Mouse (Mus musculus): ENCODE measurements around the gene Clip2. TPM values are rescaled to one million over a fixed set of nuclear protein-coding genes. Genes with fewer than 3 reads are reported as not detected.
A peak's percentile ranks its signal among the peaks of the same experiment; 100 is the strongest.

The Clip2 gene
- polyA plus RNA-seq, 1 experiment from 2014 or later, result 3.6 TPM

GRCm38 (mm10) chr5:134560071-134560449, 7.8 kb upstream of the Clip2 start, which contains the start of gene Syna:
TSS of gene Syna (minus strand) at chr5:134560171.
- no peaks in the 10 kb centered on the region for H3K27me3 ChIP-seq (replicated peaks)
- peaks cover 8% of the 10 kb centered on the region for H3K4me1 ChIP-seq (replicated peaks)
- H3K4me2 ChIP-seq (replicated peaks), result no peak within 1 kb of the TSS
- ATAC-seq, result 0 out of 2 replicates have a peak, but pooled peaks have one; percentile 18
- no peak within 1 kb of the TSS for H3K9ac ChIP-seq
- no peak within 1 kb of the TSS for H3K4me3 ChIP-seq (replicated peaks)
- WGBS, result 88% methylated on average over 7 of the region's 7 CpGs
- no peak within 1 kb of the TSS for H3K27ac ChIP-seq
- no peaks in the 10 kb centered on the region for H3K9me3 ChIP-seq
- H3K36me3 ChIP-seq, result no peaks in the 10 kb centered on the region

DNA sequence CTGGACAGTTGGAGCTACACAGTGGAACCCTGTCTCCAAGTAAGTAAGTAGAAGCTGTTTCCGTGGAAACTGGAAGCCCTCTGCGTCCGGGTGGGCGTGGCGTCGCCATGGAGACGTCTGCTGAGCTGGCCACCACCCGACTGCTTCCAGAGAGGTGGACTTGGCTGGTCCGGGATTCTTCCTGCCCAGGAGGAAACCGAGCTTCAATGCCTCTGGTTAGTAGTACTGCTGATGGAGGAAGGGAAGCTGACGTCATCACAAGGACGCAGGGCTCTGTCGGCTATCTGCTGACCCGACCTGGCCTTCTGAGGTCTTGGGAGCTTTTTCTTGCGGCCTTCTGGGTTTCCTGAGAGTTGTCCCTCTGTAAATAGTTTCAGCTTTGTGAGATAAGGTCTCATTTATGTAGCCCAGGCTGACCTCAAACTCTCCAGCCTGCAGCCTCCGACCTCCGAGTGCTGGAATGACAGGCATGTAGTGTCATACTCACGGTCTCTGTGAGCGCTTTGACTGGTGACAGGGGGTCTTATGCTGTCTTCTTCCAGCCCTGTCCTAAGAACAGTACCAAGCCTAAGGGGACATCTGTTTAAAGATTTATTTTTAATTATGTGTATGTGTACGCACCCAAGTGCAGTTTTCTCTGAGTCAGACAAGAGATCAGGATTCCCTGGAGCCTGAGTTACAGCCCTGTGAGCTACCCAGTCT, 3.4 kb upstream of the Clip2 start:
- H3K27me3 ChIP-seq (replicated peaks), result no peaks in the 10 kb centered on the region
- H3K9me3 ChIP-seq, result no peaks in the 10 kb centered on the region
- H3K27ac ChIP-seq, result peak overlapping the region; percentile 10; the same call in 1 of the 2 replicates
- peak overlapping the region; percentile 6; the same call in 1 of the 2 replicates for H3K4me3 ChIP-seq (replicated peaks)
- H3K4me2 ChIP-seq (replicated peaks), result peak overlapping the region; percentile 43
- 9% methylated on average over 20 of the region's 20 CpGs for WGBS
- peak; percentile 3; the same call in 1 of the 2 replicates for ATAC-seq
- no peaks in the 10 kb centered on the region for H3K36me3 ChIP-seq
- peaks cover 25% of the 10 kb centered on the region for H3K4me1 ChIP-seq (replicated peaks)
- no peak overlapping the region for H3K9ac ChIP-seq

DNA sequence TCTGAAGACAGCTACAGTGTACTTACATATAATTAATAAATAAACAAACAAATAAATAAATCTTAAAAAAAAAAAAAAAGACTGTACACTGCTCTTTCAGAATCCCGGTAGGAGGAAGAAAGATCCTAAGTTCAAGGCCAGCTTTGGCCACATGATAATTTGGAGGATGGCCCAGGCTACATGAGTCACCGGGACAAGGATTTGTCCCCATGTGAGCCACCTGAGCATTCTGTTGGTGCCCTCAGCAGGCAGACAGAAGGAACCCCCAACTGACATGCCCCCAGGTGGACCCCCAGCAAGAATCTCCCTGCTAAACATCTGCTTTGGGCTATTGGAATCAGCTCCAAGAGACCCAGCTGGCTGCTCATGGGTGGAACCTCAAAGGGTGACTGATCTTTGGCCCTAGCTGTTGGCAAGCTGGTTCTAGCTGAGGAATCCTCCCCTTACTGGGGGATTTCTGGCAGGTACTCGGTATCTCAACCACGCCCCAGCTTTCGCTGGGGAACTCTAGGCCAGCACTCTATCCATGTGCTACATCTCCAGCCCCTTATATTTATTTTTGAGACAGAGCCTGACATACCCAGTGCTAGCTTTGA, 1.8 kb upstream of the Clip2 start:
- no peak overlapping the region for H3K27ac ChIP-seq
- no peak overlapping the region for H3K4me3 ChIP-seq (replicated peaks)
- H3K9ac ChIP-seq, result no peak overlapping the region
- no peaks in the 10 kb centered on the region for H3K9me3 ChIP-seq
- no peaks in the 10 kb centered on the region for H3K27me3 ChIP-seq (replicated peaks)
- 84% methylated on average over 5 of the region's 5 CpGs for WGBS
- no peaks in the 10 kb centered on the region for H3K36me3 ChIP-seq
- H3K4me2 ChIP-seq (replicated peaks), result no peak overlapping the region
- peaks cover 37% of the 10 kb centered on the region for H3K4me1 ChIP-seq (replicated peaks)
- ATAC-seq, result no peak

DNA sequence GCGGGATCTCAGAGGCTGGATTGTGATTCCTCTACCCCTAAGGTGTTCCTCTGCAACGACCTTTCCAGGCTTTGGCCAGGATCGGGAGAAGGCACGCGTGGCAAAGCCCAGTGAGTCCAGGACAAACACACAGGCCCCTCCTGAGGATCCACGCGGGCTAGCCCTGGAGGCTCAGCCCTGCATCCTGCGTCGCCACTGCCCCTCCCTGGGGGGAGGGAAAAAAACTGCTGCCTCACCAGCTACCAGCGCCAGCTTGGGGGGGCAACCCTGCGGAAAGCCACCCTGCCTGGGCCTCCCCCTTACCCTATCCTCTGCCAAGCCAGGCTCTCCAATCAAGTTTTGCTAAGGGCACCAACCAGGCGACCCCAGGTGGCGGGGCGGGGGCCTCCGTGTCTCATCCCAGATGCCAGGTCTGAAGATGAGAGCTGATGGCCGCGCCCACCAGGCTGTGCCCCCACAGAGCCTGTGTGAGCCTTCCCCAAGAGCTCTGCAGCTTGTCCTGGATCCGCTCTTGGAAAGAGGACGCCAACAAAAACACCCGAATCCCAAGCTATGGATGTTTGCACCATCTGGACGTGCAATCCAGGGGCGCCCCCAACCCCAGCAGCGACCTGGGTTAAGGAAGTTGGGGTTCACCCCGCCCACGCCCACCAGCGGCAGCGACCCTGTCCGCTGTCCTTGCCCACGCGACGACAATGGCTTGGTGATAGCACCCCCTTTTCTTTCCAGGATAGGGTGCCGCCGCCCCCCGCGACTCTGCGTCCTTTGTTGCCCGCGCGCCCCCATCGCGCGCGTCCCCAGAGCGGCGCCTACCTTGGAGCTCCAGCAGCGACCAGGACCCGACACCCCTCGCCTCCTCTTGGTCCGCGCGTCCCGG, 763 bp downstream of the Clip2 start:
- Histone ChIP-seq H3K9me3 (no peaks in the 10 kb centered on the region), H3K4me2 (replicated peaks) (peak overlapping the region; percentile 76), H3K4me1 (replicated peaks) (peaks cover 54% of the 10 kb centered on the region), H3K4me3 (replicated peaks) (peak overlapping the region; percentile 87), H3K27me3 (replicated peaks) (no peaks in the 10 kb centered on the region), H3K9ac (peak overlapping the region; percentile 94), H3K27ac (peak overlapping the region; percentile 98), H3K36me3 (no peaks in the 10 kb centered on the region)
- ATAC-seq, result peak; percentile 1
- WGBS, result 2% methylated on average over 52 of the region's 52 CpGs

- no peaks in the 10 kb centered on the region for H3K9me3 ChIP-seq
- no peaks in the 10 kb centered on the region for H3K36me3 ChIP-seq
- peak overlapping the region; percentile 94 for H3K9ac ChIP-seq
- ATAC-seq, result peak; percentile 42
- H3K4me2 ChIP-seq (replicated peaks), result peak overlapping the region; percentile 76
- 7% methylated on average over 6 of the region's 6 CpGs for WGBS
- H3K27me3 ChIP-seq (replicated peaks), result no peaks in the 10 kb centered on the region
- peaks cover 54% of the 10 kb centered on the region for H3K4me1 ChIP-seq (replicated peaks)
- peak overlapping the region; percentile 87 for H3K4me3 ChIP-seq (replicated peaks)
- peak overlapping the region; percentile 98 for H3K27ac ChIP-seq
These were observed 1.4 kb downstream of the Clip2 start for GRCm38 (mm10) chr5:134550836-134551232.

DNA sequence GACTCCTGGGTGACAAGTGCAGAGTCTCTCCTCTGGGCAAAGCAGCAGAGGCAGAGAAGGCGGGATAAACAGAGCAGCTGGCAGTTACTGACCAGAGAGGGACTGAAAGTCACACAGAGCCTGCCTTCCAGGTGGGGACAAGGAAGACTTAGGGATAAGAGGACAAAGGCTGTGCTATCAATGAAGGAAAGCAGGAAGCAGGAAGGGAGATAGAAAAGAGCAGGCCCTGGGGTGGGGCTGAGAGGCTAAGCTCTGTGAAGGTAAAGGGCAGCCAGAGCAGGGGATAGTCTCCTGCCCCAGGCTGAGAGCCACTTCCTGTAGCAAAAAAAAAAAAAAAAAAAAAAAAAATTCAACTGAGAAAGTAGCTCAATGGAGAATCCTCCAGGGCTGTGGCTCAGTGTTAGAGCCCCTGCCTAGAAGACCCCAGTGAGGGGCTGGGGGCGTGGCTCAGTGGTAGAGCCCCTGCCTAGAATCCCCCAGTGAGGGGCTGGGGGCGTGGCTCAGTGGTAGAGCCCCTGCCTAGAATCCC, 2.5 kb downstream of the Clip2 start:
- Histone ChIP-seq H3K36me3 (no peaks in the 10 kb centered on the region), H3K9me3 (no peaks in the 10 kb centered on the region), H3K4me3 (replicated peaks) (no peak overlapping the region), H3K9ac (0 out of 2 replicates have a peak overlapping the region, but pooled peaks have one; percentile 94), H3K4me2 (replicated peaks) (peak overlapping the region; percentile 76), H3K4me1 (replicated peaks) (peaks cover 46% of the 10 kb centered on the region), H3K27ac (peak overlapping the region; percentile 98), H3K27me3 (replicated peaks) (no peaks in the 10 kb centered on the region)
- ATAC-seq, result peak; percentile 36
- 75% methylated on average over 3 of the region's 3 CpGs for WGBS

- Histone ChIP-seq H3K9ac (no peak overlapping the region), H3K4me1 (replicated peaks) (peaks cover 46% of the 10 kb centered on the region), H3K27ac (peak overlapping the region; percentile 98), H3K9me3 (no peaks in the 10 kb centered on the region), H3K27me3 (replicated peaks) (no peaks in the 10 kb centered on the region), H3K4me3 (replicated peaks) (no peak overlapping the region), H3K36me3 (no peaks in the 10 kb centered on the region), H3K4me2 (replicated peaks) (peak overlapping the region; percentile 31; the same call in 1 of the 2 replicates)
- WGBS, result 29% methylated on average over 5 of the region's 5 CpGs
- ATAC-seq, result peak; percentile 32
These were observed 3.9 kb downstream of the Clip2 start for GRCm38 (mm10) chr5:134548306-134548705.

DNA sequence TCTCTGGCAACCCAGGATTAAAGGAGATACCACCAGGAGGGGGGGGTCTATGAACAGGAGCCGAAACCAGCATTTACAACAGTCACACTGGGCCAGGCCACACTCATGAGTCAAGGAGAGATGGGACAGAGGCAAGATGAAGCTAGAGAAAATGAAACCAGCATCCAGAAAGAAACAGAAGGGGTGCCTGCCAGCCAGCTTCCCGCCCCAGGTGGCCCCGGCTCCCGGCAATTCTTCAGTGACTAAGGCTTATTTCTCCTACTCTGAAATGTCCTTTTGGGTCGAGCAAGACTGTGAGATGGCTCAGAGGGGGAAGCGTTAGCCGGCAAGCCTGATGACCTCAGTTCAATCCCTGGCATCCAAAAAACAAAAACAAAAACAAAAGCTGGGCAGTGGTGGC, 5.4 kb downstream of the Clip2 start:
- ATAC-seq, result no peak
- no peak overlapping the region for H3K4me3 ChIP-seq (replicated peaks)
- no peaks in the 10 kb centered on the region for H3K27me3 ChIP-seq (replicated peaks)
- H3K9me3 ChIP-seq, result no peaks in the 10 kb centered on the region
- no peak overlapping the region for H3K4me2 ChIP-seq (replicated peaks)
- no peaks in the 10 kb centered on the region for H3K36me3 ChIP-seq
- WGBS, result 85% methylated on average over 7 of the region's 7 CpGs
- H3K27ac ChIP-seq, result no peak overlapping the region
- H3K4me1 ChIP-seq (replicated peaks), result peaks cover 44% of the 10 kb centered on the region
- H3K9ac ChIP-seq, result no peak overlapping the region

- 51% methylated on average over 3 of the region's 3 CpGs for WGBS
These were observed 7.0 kb downstream of the Clip2 start for GRCm38 (mm10) chr5:134545242-134545629.

DNA sequence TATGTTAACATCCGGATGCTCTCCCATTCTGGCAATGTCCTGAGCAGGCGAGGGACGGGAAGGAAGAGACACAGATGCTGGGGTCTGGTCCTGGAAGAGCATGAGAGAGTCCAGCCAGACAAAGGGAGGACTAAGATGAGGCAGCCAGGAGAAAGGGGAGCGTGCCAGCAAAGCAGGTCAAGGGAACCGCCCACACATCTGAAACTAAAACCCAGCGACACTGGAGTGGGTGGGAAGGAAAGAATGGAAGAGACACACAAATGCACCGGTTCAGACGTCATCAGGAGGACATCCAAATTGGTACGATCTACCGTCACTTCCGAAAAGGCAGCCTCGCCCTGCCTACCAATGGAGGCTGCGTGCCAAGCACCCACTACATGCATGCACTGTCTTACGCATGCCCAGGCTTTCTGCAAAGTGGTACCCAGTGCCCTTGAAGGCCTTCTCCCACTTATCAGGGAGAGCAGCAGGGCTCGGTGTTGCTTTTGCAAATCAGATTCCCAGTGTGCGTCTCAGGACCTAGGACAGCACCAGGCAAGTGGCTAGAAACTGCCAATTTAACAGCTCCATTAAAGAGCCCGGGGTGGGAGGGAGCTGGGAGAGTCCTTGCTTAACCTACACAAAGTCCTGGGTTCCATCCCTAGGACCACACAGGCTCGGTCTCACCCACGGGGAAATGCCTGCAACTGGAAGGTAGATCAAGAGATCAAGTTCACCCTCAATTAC, 7.6 kb downstream of the Clip2 start:
- Histone ChIP-seq H3K27ac (no peak overlapping the region), H3K4me3 (replicated peaks) (no peak overlapping the region), H3K4me1 (replicated peaks) (peaks cover 46% of the 10 kb centered on the region)

More at GRCm38 (mm10) chr5:134545242-134545629, 7.0 kb downstream of the Clip2 start:
- H3K36me3 ChIP-seq, result no peaks in the 10 kb centered on the region
- H3K4me3 ChIP-seq (replicated peaks), result no peak overlapping the region
- H3K4me1 ChIP-seq (replicated peaks), result peaks cover 45% of the 10 kb centered on the region
- H3K27me3 ChIP-seq (replicated peaks), result no peaks in the 10 kb centered on the region
- no peak for ATAC-seq
- no peaks in the 10 kb centered on the region for H3K9me3 ChIP-seq
- no peak overlapping the region for H3K27ac ChIP-seq
- H3K9ac ChIP-seq, result no peak overlapping the region
- no peak overlapping the region for H3K4me2 ChIP-seq (replicated peaks)

GRCm38 (mm10) chr5:134541640-134542039, 10.6 kb downstream of the Clip2 start:
- Histone ChIP-seq H3K9ac (no peak overlapping the region), H3K4me1 (replicated peaks) (peaks cover 32% of the 10 kb centered on the region), H3K9me3 (no peaks in the 10 kb centered on the region), H3K27ac (peak overlapping the region; percentile 38), H3K36me3 (no peaks in the 10 kb centered on the region), H3K27me3 (replicated peaks) (no peaks in the 10 kb centered on the region), H3K4me2 (replicated peaks) (no peak overlapping the region), H3K4me3 (replicated peaks) (no peak overlapping the region)
- 32% methylated on average over 7 of the region's 7 CpGs for WGBS
- peak; percentile 32; the same call in 1 of the 2 replicates for ATAC-seq

More for the DNA sequence above, 7.6 kb downstream of the Clip2 start:
- Histone ChIP-seq H3K9me3 (no peaks in the 10 kb centered on the region), H3K36me3 (no peaks in the 10 kb centered on the region), H3K4me2 (replicated peaks) (no peak overlapping the region), H3K27me3 (replicated peaks) (no peaks in the 10 kb centered on the region), H3K9ac (no peak overlapping the region)
- WGBS, result 69% methylated on average over 19 of the region's 19 CpGs
- ATAC-seq, result no peak
